Mouse (Mus musculus) megakaryocyte, embryonic 14.5 days (primary cell): ENCODE measurements around the gene Lyrm7.

ENCODE experiments used
- FLI1 ChIP-seq: IDR thresholded peaks from 2 replicates; pipeline ENCODE4 v1.6.1; 2012; ENCODE audit warnings: low read length, inconsistent platforms, mixed read lengths
- GATA1 ChIP-seq: IDR thresholded peaks from 3 replicates; pipeline ENCODE4 v1.6.1; 2012; ENCODE audit warnings: mixed read lengths, low read length, inconsistent platforms, borderline replicate concordance

DNA sequence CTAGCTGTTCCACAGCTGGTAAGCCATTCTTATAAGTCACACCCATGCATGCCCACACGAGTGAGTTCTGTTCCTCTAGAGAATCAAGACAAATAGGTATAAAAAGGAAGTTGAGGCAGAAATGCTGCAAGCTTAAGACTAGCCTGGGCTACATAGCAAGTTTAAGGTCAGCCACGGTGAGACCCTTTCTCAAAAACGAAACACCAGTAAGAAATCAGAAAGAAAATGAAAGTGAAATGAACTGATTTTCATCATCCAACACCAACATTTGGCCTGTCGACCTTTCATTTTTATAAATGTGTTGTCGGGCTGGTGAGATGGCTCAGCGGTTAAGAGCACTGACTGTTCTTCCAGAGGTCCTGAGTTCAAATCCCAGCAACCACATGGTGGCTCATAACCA is 18.2 kb upstream of the Lyrm7 start:
- TF ChIP-seq GATA1 (no peak), FLI1 (no peak)
